Mouse (Mus musculus) erythroblast, embryonic 14.5 days (primary cell): ENCODE results near the gene Ppm1l.

Experiments
- GATA1 ChIP-seq: IDR thresholded peaks from 2 replicates; pipeline ENCODE4 v1.6.1; 2012; ENCODE audit warnings: low read length, inconsistent platforms, mixed read lengths
- TAL1 ChIP-seq: IDR thresholded peaks from 3 replicates; pipeline ENCODE4 v1.6.1; 2012; ENCODE audit warnings: low read length, inconsistent platforms, mixed read lengths

DNA sequence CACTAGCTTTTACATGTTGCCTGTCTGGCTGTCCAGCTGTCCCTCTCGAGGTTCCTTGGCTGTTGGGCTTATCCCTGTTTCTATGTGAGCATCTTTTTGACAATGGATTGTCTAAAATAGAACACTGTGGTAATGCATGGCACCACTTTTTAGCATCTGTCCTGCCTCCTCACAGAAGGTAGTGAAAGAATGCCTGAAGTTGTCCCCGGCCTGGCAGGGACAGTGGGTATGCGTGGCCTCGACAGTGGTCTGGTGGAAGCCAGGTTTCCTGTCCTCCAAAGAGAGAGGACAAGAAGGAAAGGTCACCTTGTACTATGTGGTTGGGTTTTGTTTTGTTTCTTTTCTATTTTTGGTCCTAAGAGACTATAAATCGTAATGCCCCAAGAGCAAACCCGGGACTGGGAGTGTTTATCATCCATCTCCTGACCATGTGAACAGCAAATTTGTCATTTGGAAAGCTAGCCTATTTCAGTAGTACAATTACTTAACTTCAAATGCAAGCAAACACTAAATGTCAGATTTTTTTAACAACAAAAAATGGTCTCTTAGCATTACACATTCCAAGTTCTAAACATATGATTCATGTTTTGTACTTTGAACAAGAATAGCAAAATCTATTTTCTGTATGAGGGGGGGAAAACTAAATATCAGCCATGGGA, 242.8 kb downstream of the Ppm1l start:
- TF ChIP-seq GATA1, result no peak
- TF ChIP-seq TAL1, result no peak
